Mouse (Mus musculus) bone marrow macrophage, adult 2 months (primary cell): Measurements from ENCODE around the gene Ltbp2. TPM values are rescaled to one million over a fixed set of nuclear protein-coding genes. Genes with fewer than 3 reads are reported as not detected.

Experiments used
- H3K27ac ChIP-seq: 2 replicates; pipeline ENCODE4 v1.5.1; 2012; ENCODE audit warnings: low read depth, low read length; ENCODE audit not compliant: insufficient read depth
- H3K4me1 ChIP-seq: 2 replicates; pipeline ENCODE4 v1.6.1; 2012; ENCODE audit warnings: low read length; ENCODE audit not compliant: control insufficient read depth, insufficient read depth
- H3K4me3 ChIP-seq: 2 replicates; pipeline ENCODE4 v1.5.1; 2012; ENCODE audit warnings: mild to moderate bottlenecking, low read length, moderate library complexity; ENCODE audit not compliant: insufficient read depth
- CTCF ChIP-seq: IDR thresholded peaks from 2 replicates; pipeline ENCODE4 v1.5.1; 2012; ENCODE audit warnings: low read depth, mild to moderate bottlenecking, low read length, moderate library complexity
- POLR2A ChIP-seq: IDR thresholded peaks from 2 replicates; pipeline ENCODE4 v1.6.1; 2012; ENCODE audit warnings: mild to moderate bottlenecking, low read depth, low read length, borderline replicate concordance
- polyA plus RNA-seq: library from polyadenylated mRNA; stranded (reverse); fragments of >200 nt; gene quantifications from 2 replicates; pipeline ENCODE4 v1.2.4, GENCODE M21; 2012; ENCODE audit not compliant: missing spikeins, insufficient read depth, insufficient read length

Ltbp2 gene
- polyA plus RNA-seq, 1 experiment = 1.1 TPM

- H3K4me1 ChIP-seq = peaks cover 77% of the 10 kb centered on the region
These were observed 125.7 kb downstream of the Ltbp2 start for GRCm38 (mm10) chr12:84750661-84751060.

GRCm38 (mm10) chr12:84748134-84748533 is 128.2 kb downstream of the Ltbp2 start:
- TF ChIP-seq POLR2A = no peak
- TF ChIP-seq CTCF = no peak
- Histone ChIP-seq H3K27ac (peak overlapping the region; percentile 92), H3K4me3 (no peak overlapping the region), H3K4me1 (peaks cover 70% of the 10 kb centered on the region)

More at GRCm38 (mm10) chr12:84750661-84751060, 125.7 kb downstream of the Ltbp2 start:
- Histone ChIP-seq H3K27ac (peak overlapping the region; percentile 96), H3K4me3 (no peak overlapping the region)
- no peak for TF ChIP-seq CTCF
- no peak for TF ChIP-seq POLR2A

GRCm38 (mm10) chr12:84745700-84746099 is 130.6 kb downstream of the Ltbp2 start:
- peaks cover 53% of the 10 kb centered on the region for H3K4me1 ChIP-seq
- no peak overlapping the region for H3K4me3 ChIP-seq
- no peak overlapping the region for H3K27ac ChIP-seq
- TF ChIP-seq POLR2A (no peak), CTCF (no peak)

GRCm38 (mm10) chr12:84743496-84743895 is 132.8 kb downstream of the Ltbp2 start:
- H3K4me3 ChIP-seq = no peak overlapping the region
- no peak overlapping the region for H3K27ac ChIP-seq

GRCm38 (mm10) chr12:84733366-84733765 is 143.0 kb downstream of the Ltbp2 start:
- Histone ChIP-seq H3K27ac (no peak overlapping the region), H3K4me3 (no peak overlapping the region), H3K4me1 (no peaks in the 10 kb centered on the region)
- no peak for TF ChIP-seq POLR2A
- TF ChIP-seq CTCF = no peak

More at GRCm38 (mm10) chr12:84743496-84743895, 132.8 kb downstream of the Ltbp2 start:
- no peak for TF ChIP-seq POLR2A
- peaks cover 31% of the 10 kb centered on the region for H3K4me1 ChIP-seq

Other genes starting within 250 kb of the Ltbp2 start
- not detected in 2 replicates for gene Vrtn, start 235.5 kb downstream of the Ltbp2 start, polyA plus RNA-seq
- not detected in 2 replicates for gene Syndig1l, start 177.7 kb downstream of the Ltbp2 start, polyA plus RNA-seq
- 677 and 718 TPM in 2 replicates for gene Npc2, start 103.4 kb downstream of the Ltbp2 start, polyA plus RNA-seq
- gene Isca2, start 103.3 kb downstream of the Ltbp2 start, polyA plus RNA-seq = 44.8 and 47.1 TPM in 2 replicates
- 82.2 and 89.0 TPM in 2 replicates for gene Fcf1, start 94.4 kb upstream of the Ltbp2 start, polyA plus RNA-seq
- 20.4 and 25.3 TPM in 2 replicates for gene Arel1, start 94.4 kb upstream of the Ltbp2 start, polyA plus RNA-seq
- gene Ylpm1, start 119.8 kb upstream of the Ltbp2 start, polyA plus RNA-seq = 35.5 and 39.0 TPM in 2 replicates
- gene Prox2, start 234.2 kb upstream of the Ltbp2 start, polyA plus RNA-seq = 1.4 and 3.1 TPM in 2 replicates
- 86.0 and 92.0 TPM in 2 replicates for gene Dlst, start 234.3 kb upstream of the Ltbp2 start, polyA plus RNA-seq